In the genomic region with DNA sequence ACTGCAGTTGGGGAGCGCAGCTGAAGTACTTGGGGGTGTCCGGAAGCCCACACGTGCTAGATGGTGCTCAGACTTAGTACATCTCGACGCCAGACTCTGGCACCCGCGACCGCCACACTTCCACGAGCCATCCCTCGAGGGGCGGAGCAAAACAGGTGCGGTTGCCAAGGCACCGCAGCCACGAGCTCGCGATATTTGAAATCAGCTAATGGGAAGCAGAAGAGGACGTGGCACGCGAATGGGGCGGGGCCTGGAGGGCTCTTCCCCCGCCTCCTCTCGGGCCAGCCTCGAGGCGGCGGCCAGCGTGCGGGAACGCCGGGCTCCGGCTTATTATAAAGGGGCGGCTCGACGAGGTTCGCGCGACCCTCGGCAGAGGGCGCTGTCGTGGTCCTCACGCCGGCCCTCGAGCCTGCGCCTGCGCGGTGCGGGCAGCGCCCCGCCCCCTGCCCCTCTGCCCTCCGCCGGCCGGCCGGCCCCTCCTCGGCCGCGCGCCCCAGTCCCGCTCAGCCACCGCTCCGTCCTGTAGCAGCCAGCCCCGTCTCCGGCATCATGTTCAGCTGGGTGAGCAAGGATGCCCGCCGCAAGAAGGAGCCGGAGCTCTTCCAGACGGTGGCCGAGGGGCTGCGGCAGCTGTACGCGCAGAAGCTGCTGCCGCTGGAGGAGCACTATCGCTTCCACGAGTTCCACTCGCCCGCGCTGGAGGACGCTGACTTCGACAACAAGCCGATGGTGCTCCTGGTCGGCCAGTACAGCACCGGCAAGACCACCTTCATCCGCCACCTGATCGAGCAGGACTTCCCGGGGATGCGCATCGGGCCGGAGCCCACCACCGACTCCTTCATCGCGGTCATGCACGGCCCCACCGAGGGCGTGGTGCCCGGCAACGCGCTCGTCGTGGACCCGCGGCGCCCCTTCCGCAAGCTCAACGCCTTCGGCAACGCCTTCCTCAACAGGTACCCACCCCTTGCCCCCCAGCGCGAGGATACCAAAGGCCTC, we compare ENCODE assay signal across 8 mouse cellular contexts. TPM values are rescaled to one million over a fixed set of nuclear protein-coding genes. Genes with fewer than 3 reads are reported as not detected.
DNase-seq lines count a peak whose midpoint lies in the region; ATAC-seq lines count a peak whose summit lies in the region.

Ehd1 (plus strand) TSS at position 300 of the 996 bp plus-strand sequence.

- H3K9ac ChIP-seq in heart, embryonic 14.5 days (ENCODE audit: low read length), result peak within 1 kb of the TSS; percentile 84
- H3K9ac ChIP-seq in liver, embryonic 13.5 days, result peak within 1 kb of the TSS; percentile 95
- peak within 1 kb of the TSS; percentile 87 for H3K9ac ChIP-seq in stomach, embryonic 16.5 days (ENCODE audit: low read length)

- ATAC-seq in heart, embryonic 14.5 days (ENCODE audit: insufficient number of reproducible peaks, insufficient read depth, low FRiP score, low read depth), result peak; percentile 93
- ATAC-seq in liver, embryonic 13.5 days (ENCODE audit: low read depth), result peak; percentile 90
- ATAC-seq in stomach, embryonic 16.5 days (ENCODE audit: insufficient read depth, low FRiP score), result peak; percentile 96

- DNase-seq in CD4-positive, CD25-positive, alpha-beta regulatory T cell, adult 2 months (ENCODE audit: low read depth, low spot score), result peak; percentile 98
- peak; percentile 92 for DNase-seq in fibroblast of lung, adult 2 months (ENCODE audit: low read depth)
- peak; percentile 99 for DNase-seq in kidney, postnatal 14 days
- peak; percentile 98 for DNase-seq in liver, embryonic 13.5 days
- DNase-seq in neural tube, embryonic 10.5 days (ENCODE audit: extremely low spot score, low spot score), result peak; percentile 97

- H3K4me3 ChIP-seq in brown adipose tissue, adult 24 weeks (ENCODE audit: insufficient read depth, low read depth, low read length), result peak within 1 kb of the TSS; percentile 96
- peak within 1 kb of the TSS; percentile 75 to 82 for H3K4me3 ChIP-seq in heart, embryonic 14.5 days (ENCODE audit: control insufficient read depth in 1 of 2, insufficient read depth in 1 of 2, low read depth in 1 of 2, low read length in 2 of 2)
- peak within 1 kb of the TSS; percentile 90 for H3K4me3 ChIP-seq in liver, embryonic 13.5 days (replicated peaks)
- H3K4me3 ChIP-seq in stomach, embryonic 16.5 days (replicated peaks; ENCODE audit: low read length), result peak within 1 kb of the TSS; percentile 76

- peaks cover 22% of the 10 kb centered on the region; the same call in 1 of the 2 replicates for H3K4me1 ChIP-seq in brown adipose tissue, adult 24 weeks (ENCODE audit: control insufficient read depth, insufficient read depth, insufficient read length, low read length)
- peaks cover 37 to 46% of the 10 kb centered on the region in 2 experiments for H3K4me1 ChIP-seq in heart, embryonic 14.5 days (ENCODE audit: control insufficient read depth in 2 of 2, insufficient read depth in 2 of 2, low read length in 2 of 2)
- H3K4me1 ChIP-seq in liver, embryonic 13.5 days (replicated peaks), result peaks cover 78% of the 10 kb centered on the region
- peaks cover 42% of the 10 kb centered on the region for H3K4me1 ChIP-seq in stomach, embryonic 16.5 days (ENCODE audit: control insufficient read depth, insufficient read depth, low read length)

- H3K9me3 ChIP-seq in heart, embryonic 14.5 days (ENCODE audit: control insufficient read depth, low read length), result no peaks in the 10 kb centered on the region
- no peaks in the 10 kb centered on the region for H3K9me3 ChIP-seq in liver, embryonic 13.5 days (replicated peaks)
- H3K9me3 ChIP-seq in stomach, embryonic 16.5 days (replicated peaks; ENCODE audit: control insufficient read depth, low read length), result no peaks in the 10 kb centered on the region

- H3K4me2 ChIP-seq in heart, embryonic 14.5 days (ENCODE audit: low read length), result peak within 1 kb of the TSS; percentile 80
- peak within 1 kb of the TSS; percentile 98 for H3K4me2 ChIP-seq in liver, embryonic 13.5 days
- H3K4me2 ChIP-seq in stomach, embryonic 16.5 days (ENCODE audit: low read depth, low read length), result peak within 1 kb of the TSS; percentile 99

- H3K27ac ChIP-seq in brown adipose tissue, adult 24 weeks (replicated peaks; ENCODE audit: low read depth, low read length), result peak within 1 kb of the TSS; percentile 94
- peak within 1 kb of the TSS; percentile 73 to 77 for H3K27ac ChIP-seq in heart, embryonic 14.5 days (replicated peaks in 1 of 2; ENCODE audit: control insufficient read depth in 1 of 2, insufficient read depth in 1 of 2, low read depth in 2 of 2, low read length in 2 of 2)
- H3K27ac ChIP-seq in liver, embryonic 13.5 days, result peak within 1 kb of the TSS; percentile 98
- H3K27ac ChIP-seq in stomach, embryonic 16.5 days (ENCODE audit: low read length), result peak within 1 kb of the TSS; percentile 93

- no peaks in the 10 kb centered on the region for H3K27me3 ChIP-seq in heart, embryonic 14.5 days (ENCODE audit: control insufficient read depth, insufficient read depth, low read length)
- no peaks in the 10 kb centered on the region for H3K27me3 ChIP-seq in liver, embryonic 13.5 days
- no peaks in the 10 kb centered on the region for H3K27me3 ChIP-seq in stomach, embryonic 16.5 days (ENCODE audit: control insufficient read depth, insufficient read depth, low read length)

- WGBS in heart, embryonic 14.5 days, result under 1% methylated on average over 102 of the region's 106 CpGs
- WGBS in liver, embryonic 13.5 days (ENCODE audit: insufficient replicate concordance), result under 1% methylated on average over 106 of the region's 106 CpGs
- under 1% methylated on average over 106 of the region's 106 CpGs for WGBS in stomach, embryonic 16.5 days

- H3K36me3 ChIP-seq in heart, embryonic 14.5 days (ENCODE audit: control insufficient read depth, insufficient read depth, low read length), result peaks cover 29% of the 10 kb centered on the region
- H3K36me3 ChIP-seq in liver, embryonic 13.5 days, result peaks cover 31% of the 10 kb centered on the region
- H3K36me3 ChIP-seq in stomach, embryonic 16.5 days (ENCODE audit: control insufficient read depth, insufficient read depth, low read length), result peaks cover 7% of the 10 kb centered on the region; the same call in 1 of the 2 replicates

RNA-seq across cellular contexts. Expression of gene Ehd1, which starts in this region (rescaled TPM):
- polyA plus RNA-seq in brown adipose tissue, adult 24 weeks (2012; ENCODE audit: insufficient read depth, insufficient read length, missing spikeins), result 39.6 and 42.8 TPM in 2 replicates
- polyA plus RNA-seq in heart, embryonic 14.5 days (2014; fragmentation: Nextera tagmentation; extraction: Ambion mirVana), result 51.7 and 60.0 TPM in 2 replicates
- 68.8 and 72.6 TPM in 2 replicates for polyA plus RNA-seq in liver, embryonic 13.5 days (2015; fragmentation: Nextera tagmentation; extraction: Ambion mirVana)
- 77.2 and 98.4 TPM in 2 replicates for polyA plus RNA-seq in stomach, embryonic 16.5 days (2015; fragmentation: Nextera tagmentation; extraction: Ambion mirVana)

Comparison
In these comparisons a context has a peak if more than half of its experiments do, and no peak if none do; other contexts are left out.
1. Peak in every context shown above with its lines: DNase-seq, ATAC-seq, H3K4me3 ChIP-seq and H3K27ac ChIP-seq.